Mouse (Mus musculus): ENCODE results near the gene Susd3. TPM values are rescaled to one million over a fixed set of nuclear protein-coding genes. Genes with fewer than 3 reads are reported as not detected.

Gene Susd3
- total RNA-seq, 2 experiments from 2014 or later, result 0.43 to 0.68 TPM

DNA sequence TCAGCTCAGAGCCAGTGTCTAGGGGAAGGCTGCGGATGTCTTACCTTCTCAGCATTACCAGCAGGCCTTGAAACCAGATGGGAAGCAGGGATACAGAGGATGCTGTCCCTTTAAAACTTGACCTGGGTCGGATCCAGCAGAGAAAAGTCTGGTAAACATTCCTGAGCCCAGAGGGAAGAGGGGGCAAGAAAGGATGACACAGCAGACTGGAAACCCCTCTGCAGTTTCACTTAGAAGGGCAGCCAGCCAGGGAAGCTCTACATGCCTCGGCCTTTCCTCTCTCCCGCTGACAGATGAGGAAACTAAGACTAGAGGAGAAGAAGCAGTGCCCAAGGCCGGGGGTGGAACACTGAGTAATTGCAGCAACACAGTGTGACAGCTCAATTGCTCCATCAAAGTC, 64.9 kb downstream of the Susd3 start:
- DNase-seq, result no peak

DNA sequence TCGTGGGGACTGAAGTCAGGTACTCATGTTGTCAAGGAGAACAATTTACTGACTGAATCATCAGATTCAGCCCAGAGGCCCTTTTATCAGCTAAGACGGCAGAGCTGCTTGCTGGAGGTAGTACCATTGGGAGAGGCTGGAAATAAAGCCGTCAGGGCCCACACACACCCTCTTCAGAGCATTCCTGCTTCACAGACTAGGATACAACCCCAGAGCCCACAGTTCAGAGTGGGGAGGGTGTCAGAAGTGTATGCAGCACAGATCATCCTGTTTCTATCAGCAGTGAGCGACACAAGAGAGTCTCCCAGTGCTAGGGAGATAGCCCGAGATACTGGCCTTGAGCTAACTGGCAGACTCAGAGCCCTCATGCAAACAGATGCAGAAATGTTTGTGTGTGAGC, 65.3 kb downstream of the Susd3 start:
- DNase-seq, result no peak

DNA sequence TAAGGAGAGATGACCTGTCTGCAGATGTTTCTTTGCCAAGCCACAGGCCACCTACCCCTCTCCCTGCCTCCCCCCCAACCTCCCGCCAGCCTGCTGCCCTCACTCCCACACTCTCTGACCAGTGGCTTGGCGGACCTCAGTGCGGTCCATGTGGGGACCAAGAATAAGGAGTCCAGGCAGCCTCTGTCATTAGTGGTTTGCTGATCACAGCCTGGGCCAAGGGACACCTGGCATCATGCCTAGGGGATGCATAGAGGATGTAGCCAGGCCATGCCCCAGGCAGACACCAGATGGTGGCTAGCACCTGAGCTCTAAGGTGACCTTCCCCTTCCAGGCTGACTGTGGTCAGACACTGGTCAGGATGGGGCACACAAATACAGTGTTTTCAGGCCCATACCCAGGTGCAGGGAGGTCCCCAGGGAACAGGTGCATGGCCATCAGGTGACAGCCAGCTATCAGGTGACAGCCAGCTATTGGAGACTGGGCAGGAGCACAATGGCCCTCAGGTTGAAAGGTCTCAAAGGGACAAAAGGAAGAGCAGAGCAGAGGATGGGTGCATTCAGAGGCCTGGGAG, 67.0 kb downstream of the Susd3 start:
- DNase-seq, result no peak

DNA sequence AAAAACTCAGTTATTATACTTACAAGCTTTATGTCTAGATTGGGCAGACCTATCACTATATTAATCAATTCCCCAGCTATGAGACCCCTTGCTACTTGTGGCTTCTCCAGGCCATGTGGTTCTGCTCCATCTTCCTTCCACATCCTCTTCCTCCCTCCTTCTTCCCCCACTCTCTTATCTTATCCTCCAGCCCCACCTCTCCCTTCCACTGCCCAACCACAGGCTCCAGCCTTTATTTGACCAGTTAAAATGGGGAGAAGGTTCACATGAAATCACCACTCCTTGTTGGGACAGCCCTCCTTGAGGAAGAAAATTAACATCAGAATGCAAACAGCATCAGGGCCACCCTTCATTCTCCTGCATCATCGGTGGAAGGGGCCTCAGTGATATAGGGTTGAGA, 67.8 kb downstream of the Susd3 start:
- no peak for DNase-seq

Other genes starting within 250 kb of the Susd3 start
- gene Wnk2, start 100.7 kb downstream of the Susd3 start, total RNA-seq (2021), result 10 to 100 TPM; 22.3 to 25.0 TPM
- gene Ninj1, start 61.2 kb downstream of the Susd3 start, total RNA-seq (2021), result 10 to 100 TPM; 51.3 to 53.5 TPM
- gene Card19, start 32.7 kb downstream of the Susd3 start, total RNA-seq (2021), result 100 to 1,000 TPM; 103 to 108 TPM
- gene Fgd3, start 71.6 kb upstream of the Susd3 start, total RNA-seq (2021), result under 1 TPM; 0.27 to 0.55 TPM
- gene Bicd2, start 92.9 kb upstream of the Susd3 start, total RNA-seq (2021), result 10 to 100 TPM; 80.9 to 84.3 TPM
- gene Ippk, start 172.5 kb upstream of the Susd3 start, total RNA-seq (2021), result 1 to 10 TPM; 9.5 to 9.9 TPM
- 1 to 10 TPM; 1.4 TPM for gene Tes3-ps, start 244.6 kb upstream of the Susd3 start, total RNA-seq (2021)